Comparison of ENCODE assay signal across 30 mouse cellular contexts in genomic region chr19:23988166-23988565, GRCm38 (mm10). TPM values are rescaled to one million over a fixed set of nuclear protein-coding genes. Genes with fewer than 3 reads are reported as not detected.
"Had no signal": no experiment of that assay in that cellular context is flagged by ENCODE, and none has a peak within 500 bp of the region (broad histone marks: within the 10 kb centered on the region; RNA-seq: fewer than 3 reads in every experiment).

No protein-coding gene starts in this region.

- H3K27ac ChIP-seq: hindbrain, embryonic 10.5 days; hindbrain, embryonic 12.5 days; hindbrain, embryonic 13.5 days; hindbrain, embryonic 14.5 days; hindbrain, embryonic 15.5 days; hindbrain, postnatal 0 days; intestine, embryonic 15.5 days; kidney, embryonic 15.5 days; kidney, postnatal 0 days; layer of hippocampus, adult 2 months; left cerebral cortex, adult 2 months had no signal

- H3K9me3 ChIP-seq: heart, embryonic 12.5 days; heart, embryonic 13.5 days; heart, embryonic 15.5 days; hindbrain, embryonic 10.5 days; hindbrain, embryonic 12.5 days; hindbrain, embryonic 13.5 days; hindbrain, embryonic 15.5 days; intestine, embryonic 15.5 days; kidney, embryonic 15.5 days had no signal

- H3K27me3 ChIP-seq: heart, embryonic 12.5 days; heart, embryonic 13.5 days; heart, embryonic 15.5 days; hindbrain, embryonic 12.5 days; hindbrain, embryonic 13.5 days; hindbrain, embryonic 15.5 days; intestine, embryonic 15.5 days; kidney, embryonic 15.5 days had no signal

- H3K4me3 ChIP-seq: heart, embryonic 12.5 days; heart, embryonic 13.5 days; heart, embryonic 15.5 days; hindbrain, embryonic 10.5 days; hindbrain, embryonic 12.5 days; hindbrain, embryonic 13.5 days; hindbrain, embryonic 15.5 days; intestine, embryonic 15.5 days; kidney, embryonic 15.5 days; layer of hippocampus, adult 2 months; left cerebral cortex, adult 2 months had no signal

- DNase-seq: heart, postnatal 14 days; heart, postnatal 36 days; heart, postnatal 4 days; kidney, adult 11 months; kidney, adult 18-20 months; kidney, adult 2 months; kidney, adult 8-10 months; kidney, adult 9 months; kidney, postnatal 10 days; kidney, postnatal 14 days; kidney, postnatal 25 days; kidney, postnatal 36 days; kidney, postnatal 4 days; layer of hippocampus, adult 9-11 months; layer of hippocampus, postnatal 36 days had no signal

- H3K36me3 ChIP-seq: hindbrain, embryonic 10.5 days; hindbrain, embryonic 12.5 days; hindbrain, embryonic 13.5 days; hindbrain, embryonic 15.5 days; intestine, embryonic 15.5 days; kidney, embryonic 15.5 days had no signal

- H3K4me1 ChIP-seq: hindbrain, embryonic 10.5 days; hindbrain, embryonic 12.5 days; hindbrain, embryonic 15.5 days; intestine, embryonic 15.5 days; kidney, embryonic 15.5 days had no signal

RNA-seq across cellular contexts. Expression of gene Fam189a2, which starts 42.7 kb away (rescaled TPM):
- polyA plus RNA-seq: inflammation-experienced regulatory T-cells, adult 6 months had no signal
